Mouse (Mus musculus) embryonic stem cell, embryonic (primary cell): Measurements from ENCODE around the gene Ttll5.

Experiments
- CTCF ChIA-PET, 4 experiments: fragments of 300-600 bp in 2 of 4; fragments of 350-600 bp in 2 of 4; sonication (Branson Sonifier 250); formaldehyde crosslinking; loops; one replicate each; lab custom pipeline; 2022; ENCODE audit warnings: inconsistent platforms in 2 of 4; lab: Charles Lee
- POLR2A ChIA-PET, 4 experiments: fragments of 300-600 bp in 2 of 4; fragments of 350-600 bp in 2 of 4; sonication (Branson Sonifier 250); formaldehyde crosslinking; loops; one replicate each; lab custom pipeline; 2022; ENCODE audit warnings: antibody characterized with exemption in 4 of 4, inconsistent platforms in 1 of 4; lab: Charles Lee

The Ttll5 gene

GRCm38 (mm10) chr12:86091601-86092132 is 267.2 kb downstream of the Ttll5 start:
- ChIA-PET POLR2A (interaction anchor here in 3 of 4 experiments (0.6 to 1.2 kb wide), 3 partner anchors 9 to 1326 kb away, joined by 3 read pairs; partner anchors contain the start of gene Ift43 (in 1 of the 3)), CTCF (interaction anchor here in 2 of 4 experiments (0.7 to 0.8 kb wide), 3 partner anchors 9 to 136 kb away, joined by 3 to 6 read pairs (median 4); partner anchors contain the start of gene Ift43 (in 1 of the 2))

DNA sequence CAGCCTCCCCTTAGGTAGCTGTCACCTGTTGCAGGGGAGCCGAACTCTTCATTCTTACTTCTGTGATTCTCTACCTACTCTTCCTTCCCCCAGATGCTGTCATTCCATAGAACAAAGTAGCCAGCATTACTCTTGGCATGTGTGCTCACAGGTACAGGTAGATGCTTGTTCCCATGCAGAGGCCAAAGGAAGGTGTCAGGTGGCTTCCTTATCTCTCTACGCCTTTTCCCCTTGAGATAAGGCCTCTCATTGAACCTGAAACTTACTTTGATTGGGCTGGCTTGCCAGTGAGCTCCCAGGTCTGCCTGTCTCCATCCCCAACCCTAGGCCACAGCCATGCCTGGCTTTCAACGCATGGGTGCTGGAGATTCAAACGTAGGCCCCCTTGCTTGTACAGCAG is 269.6 kb downstream of the Ttll5 start:
- CTCF ChIA-PET, result no interaction called here
- POLR2A ChIA-PET, result interaction anchor here in 1 of 4 experiments (0.6 kb wide), 1 partner anchor 439 kb away, joined by 3 read pairs; no protein-coding TSS in a partner anchor

DNA sequence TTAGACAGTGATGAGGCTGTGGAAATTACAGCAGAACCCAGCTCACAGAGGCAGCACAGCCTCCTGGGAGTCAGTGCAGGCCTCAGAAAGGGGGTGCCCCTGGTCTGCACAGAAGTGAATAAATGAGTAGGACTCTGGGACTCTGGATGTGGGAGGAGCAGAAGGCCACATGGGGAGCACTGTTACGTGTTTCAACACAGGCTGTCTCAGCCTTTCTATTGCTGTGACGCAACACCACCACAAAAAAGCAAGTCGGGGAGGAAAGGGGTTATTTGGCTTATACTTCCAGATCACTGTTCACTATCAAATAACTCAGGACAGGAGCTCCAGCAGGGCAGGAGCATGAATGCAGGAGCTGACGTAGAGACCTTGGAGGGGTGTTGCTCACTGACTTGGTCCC is 271.3 kb downstream of the Ttll5 start:
- ChIA-PET CTCF (no interaction called here), POLR2A (interaction anchor here in 1 of 4 experiments (0.8 kb wide), 1 partner anchor 15 kb away, joined by 3 read pairs; no protein-coding TSS in a partner anchor)

DNA sequence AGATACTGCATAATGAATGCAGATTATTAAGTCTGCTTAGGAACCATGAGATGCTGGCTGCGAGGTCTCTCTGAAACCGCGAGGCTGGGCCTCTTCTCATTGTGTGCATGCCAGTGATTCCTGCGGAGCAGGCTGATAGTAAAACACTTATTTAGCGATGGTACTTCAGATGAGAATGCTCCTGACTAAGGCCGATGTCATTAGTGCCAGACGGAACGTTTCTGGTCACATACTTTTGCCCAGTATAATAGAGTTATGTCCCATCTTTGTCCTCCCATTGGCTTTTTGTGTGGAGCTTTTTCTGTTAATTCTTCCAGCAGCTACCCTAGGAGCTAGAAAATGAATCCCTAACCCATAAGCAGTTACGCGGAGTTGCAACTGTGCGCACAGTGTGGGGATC is 273.3 kb downstream of the Ttll5 start:
- ChIA-PET POLR2A (interaction anchor here in 1 of 4 experiments (0.5 to 0.7 kb wide), 2 partner anchors 22 to 164 kb away, joined by 3 read pairs; no protein-coding TSS in a partner anchor), CTCF (no interaction called here)

- POLR2A ChIA-PET, result interaction anchor here in 2 of 4 experiments (0.6 to 1.2 kb wide), 3 partner anchors 8 to 812 kb away, joined by 3 to 5 read pairs (median 3); no protein-coding TSS in a partner anchor
- CTCF ChIA-PET, result no interaction called here
Observed at GRCm38 (mm10) chr12:86100711-86101110, 276.3 kb downstream of the Ttll5 start.

- ChIA-PET POLR2A (interaction anchor here in 3 of 4 experiments (0.5 to 0.6 kb wide), 3 partner anchors 23 to 872 kb away, joined by 3 to 4 read pairs (median 3); no protein-coding TSS in a partner anchor), CTCF (interaction anchor here in 2 of 4 experiments (0.6 to 1.4 kb wide), 3 partner anchors 12 to 284 kb away, joined by 3 to 4 read pairs (median 3); partner anchors contain the start of gene Tgfb3 (in 1 of the 2))
Observed at GRCm38 (mm10) chr12:86102686-86103085, 278.2 kb downstream of the Ttll5 start.

DNA sequence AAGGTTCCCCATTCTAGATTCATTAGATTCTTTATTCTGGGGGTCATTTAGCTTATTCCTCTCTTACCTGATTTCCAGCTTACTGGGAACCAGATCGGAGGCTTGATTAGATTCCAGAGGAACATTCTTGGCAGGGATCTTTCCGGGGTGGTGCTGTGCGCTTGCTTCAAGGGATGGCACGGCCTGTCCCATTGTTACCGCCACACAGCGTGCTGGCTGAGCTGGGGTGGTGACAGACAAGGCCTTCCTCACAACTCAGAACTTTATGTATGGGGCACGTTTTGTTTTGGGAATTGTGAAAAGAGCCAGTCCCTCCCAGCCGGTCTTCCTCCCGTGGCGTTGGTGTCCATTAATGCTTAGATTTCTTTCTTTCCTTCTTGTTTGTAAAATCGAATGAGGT is 278.9 kb downstream of the Ttll5 start:
- ChIA-PET CTCF (interaction anchor here in 2 of 4 experiments (0.6 to 1.4 kb wide), 3 partner anchors 12 to 285 kb away, joined by 3 to 4 read pairs (median 3); partner anchors contain the start of gene Tgfb3 (in 1 of the 2)), POLR2A (interaction anchor here in 3 of 4 experiments (0.7 to 1.4 kb wide), 7 partner anchors 11 to 551 kb away, joined by 3 to 4 read pairs (median 3); no protein-coding TSS in a partner anchor)

DNA sequence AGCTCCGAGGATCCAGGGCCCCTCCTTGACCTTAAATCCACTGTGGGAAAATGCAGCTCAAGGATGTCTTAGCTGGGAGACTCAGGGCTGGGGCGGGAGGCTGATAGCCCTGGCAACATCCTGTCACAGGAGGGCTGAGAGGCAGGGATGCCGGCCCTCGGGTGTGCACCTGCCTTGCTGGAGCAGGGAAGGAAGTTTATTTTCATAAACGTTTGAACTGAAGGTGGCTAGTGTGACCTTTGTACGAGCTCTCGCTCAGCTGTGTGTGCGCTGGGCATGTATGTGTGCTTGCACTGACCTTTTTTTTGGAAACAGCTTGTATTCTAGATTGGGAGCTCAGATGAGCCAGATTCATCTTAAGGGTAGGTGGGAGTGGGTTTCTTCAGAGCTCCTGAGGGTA is 279.4 kb downstream of the Ttll5 start:
- ChIA-PET CTCF (interaction anchor here in 1 of 4 experiments (1.4 kb wide), 1 partner anchor 25 kb away, joined by 4 read pairs; the partner anchor contains the start of gene Tgfb3), POLR2A (interaction anchor here in 2 of 4 experiments (0.7 to 1.4 kb wide), 4 partner anchors 10 to 551 kb away, joined by 3 read pairs; no protein-coding TSS in a partner anchor)

- CTCF ChIA-PET, result no interaction called here
- POLR2A ChIA-PET, result interaction anchor here in 1 of 4 experiments (0.7 to 1.4 kb wide), 3 partner anchors 10 to 82 kb away, joined by 3 read pairs; no protein-coding TSS in a partner anchor
Observed at GRCm38 (mm10) chr12:86104297-86104696, 279.8 kb downstream of the Ttll5 start.

GRCm38 (mm10) chr12:86105546-86105945 is 281.1 kb downstream of the Ttll5 start:
- POLR2A ChIA-PET, result no interaction called here
- CTCF ChIA-PET, result no interaction called here

GRCm38 (mm10) chr12:86106086-86106485 is 281.6 kb downstream of the Ttll5 start:
- CTCF ChIA-PET, result interaction anchor here in 1 of 4 experiments (0.6 kb wide), 1 partner anchor 1869 kb away, joined by 7 read pairs; no protein-coding TSS in a partner anchor
- POLR2A ChIA-PET, result interaction anchor here in 1 of 4 experiments (1.0 kb wide), 1 partner anchor 24 kb away, joined by 3 read pairs; no protein-coding TSS in a partner anchor

DNA sequence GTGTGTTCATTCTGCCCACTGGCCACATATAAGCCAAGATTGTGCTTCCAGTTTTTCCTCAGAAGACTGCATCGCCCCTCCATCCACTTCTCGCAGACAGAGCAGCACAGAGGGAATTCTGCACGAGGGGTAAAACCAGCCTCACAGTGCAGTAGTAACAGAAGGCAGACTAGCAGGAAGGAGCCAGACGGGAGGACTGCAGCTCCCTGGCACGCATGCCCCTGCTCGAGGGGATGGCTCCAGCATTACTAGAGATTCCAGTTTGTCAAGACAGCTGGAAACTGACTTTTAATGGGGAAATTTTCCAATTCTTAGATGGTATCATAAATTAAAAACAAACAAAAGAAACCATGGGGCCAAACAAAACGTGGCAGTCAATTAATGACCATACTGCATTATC is 283.2 kb downstream of the Ttll5 start:
- ChIA-PET POLR2A (interaction anchor here in 1 of 4 experiments (0.7 kb wide), 1 partner anchor 270 kb away, joined by 5 read pairs; no protein-coding TSS in a partner anchor), CTCF (interaction anchor here in 1 of 4 experiments (0.7 kb wide), 1 partner anchor 1016 kb away, joined by 7 read pairs; no protein-coding TSS in a partner anchor)

DNA sequence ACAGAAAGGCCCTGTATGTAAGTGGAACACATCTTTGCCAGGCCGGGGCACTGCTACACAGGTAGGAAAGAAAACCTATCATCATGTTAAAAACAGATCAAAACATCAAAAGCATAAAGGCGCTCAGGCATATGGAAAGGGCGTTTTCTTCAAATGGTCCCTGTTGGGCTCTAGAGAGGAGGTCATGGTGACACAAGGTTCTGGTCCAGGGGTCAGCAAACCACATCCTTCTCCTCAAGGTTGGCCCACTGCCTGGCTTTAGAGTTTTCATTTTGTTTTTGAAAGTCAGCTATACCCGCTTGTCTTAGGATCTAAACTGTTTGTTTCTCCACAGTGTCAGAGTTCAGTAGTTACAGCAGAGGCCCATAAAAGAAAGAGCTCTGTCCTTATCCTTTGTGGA is 285.1 kb downstream of the Ttll5 start:
- ChIA-PET CTCF (no interaction called here), POLR2A (no interaction called here)

DNA sequence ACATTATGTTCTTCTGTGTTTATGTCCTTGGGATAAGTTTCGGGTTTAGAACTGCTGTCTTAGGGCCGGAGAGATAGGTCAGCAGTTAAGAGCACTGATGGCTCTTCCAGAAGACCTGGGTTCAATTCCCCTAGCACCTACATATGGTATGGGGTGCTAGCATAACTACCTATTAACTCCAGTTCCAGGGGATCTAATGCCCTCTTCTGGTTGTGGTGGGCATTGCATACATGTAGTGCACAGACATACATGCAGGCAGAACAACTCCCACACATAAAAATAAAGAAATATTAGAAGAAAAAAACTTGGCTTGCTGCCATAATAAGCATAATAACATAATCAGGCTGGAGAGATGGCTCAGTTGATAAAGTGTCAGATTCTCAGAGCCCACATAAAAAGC is 286.2 kb downstream of the Ttll5 start:
- ChIA-PET POLR2A (no interaction called here), CTCF (interaction anchor here in 1 of 4 experiments (0.6 kb wide), 1 partner anchor 518 kb away, joined by 16 read pairs; no protein-coding TSS in a partner anchor)
